Mouse (Mus musculus) intestine, embryonic 14.5 days (tissue): ENCODE data around the gene Actl11. TPM values are rescaled to one million over a fixed set of nuclear protein-coding genes. Genes with fewer than 3 reads are reported as not detected.

ENCODE experiments used
- ATAC-seq: fragments of 200-750 bp; cut with Nextera tagmentation; replicated peaks from 2 replicates; pipeline ENCODE4 v1.8.0; 2017; ENCODE audit warnings: low read depth, moderate number of reproducible peaks, moderate TSS enrichment, moderate library complexity; ENCODE audit not compliant: low FRiP score, low TSS enrichment
- DNase-seq: peaks from one replicate; pipeline ENCODE4 v3.0.0-alpha.2; 2018; ENCODE audit warnings: low spot score
- H3K27ac ChIP-seq: fragments of 300-500 bp; sonication (generic); 2 replicates; pipeline ENCODE4 v1.5.1; 2014; ENCODE audit warnings: low read depth, mild to moderate bottlenecking, control low read depth
- H3K27me3 ChIP-seq: fragments of 300-500 bp; sonication (generic); replicated peaks from 2 replicates; pipeline ENCODE4 v1.6.1; 2014; ENCODE audit warnings: low read length, control low read depth; ENCODE audit not compliant: control insufficient read depth, insufficient read depth
- H3K36me3 ChIP-seq: fragments of 300-500 bp; sonication (generic); 2 replicates; pipeline ENCODE4 v1.6.1; 2014; ENCODE audit warnings: low read length, control low read depth; ENCODE audit not compliant: control insufficient read depth, insufficient read depth
- H3K4me1 ChIP-seq: fragments of 300-500 bp; sonication (generic); replicated peaks from 2 replicates; pipeline ENCODE4 v1.6.1; 2014; ENCODE audit warnings: low read length, control low read depth, mixed read lengths; ENCODE audit not compliant: control insufficient read depth, insufficient read depth
- H3K4me2 ChIP-seq: fragments of 300-500 bp; sonication (generic); 2 replicates; pipeline ENCODE4 v1.6.1; 2014; ENCODE audit warnings: low read length
- H3K4me3 ChIP-seq: fragments of 300-500 bp; sonication (generic); 2 replicates; pipeline ENCODE4 v1.5.1; 2014; ENCODE audit warnings: low read depth, low read length, control low read depth, mixed read lengths
- H3K9ac ChIP-seq: fragments of 300-500 bp; sonication (generic); 2 replicates; pipeline ENCODE4 v1.6.1; 2014; ENCODE audit warnings: mild to moderate bottlenecking, low read length
- H3K9me3 ChIP-seq: fragments of 300-500 bp; sonication (generic); 2 replicates; pipeline ENCODE4 v1.6.1; 2016; ENCODE audit warnings: low read length, control low read depth; ENCODE audit not compliant: control insufficient read depth
- WGBS: fragments of 180-500 bp; shearing (Covaris S2); extraction: QIAGEN DNeasy Blood & Tissue Kit; methylation state at CpG from one replicate; pipeline ENCODE4 v1.1.7; 2014; 5-methylcytosine and 5-hydroxymethylcytosine counted together
- polyA plus RNA-seq: library from polyadenylated mRNA; unstranded; fragments of >200 nt; fragmentation: Nextera tagmentation; extraction: Ambion mirVana; gene quantifications from 2 replicates; pipeline ENCODE4 v1.2.1, GENCODE M21; 2014

Gene Actl11
- polyA plus RNA-seq, 1 experiment from 2014 or later: not detected

DNA sequence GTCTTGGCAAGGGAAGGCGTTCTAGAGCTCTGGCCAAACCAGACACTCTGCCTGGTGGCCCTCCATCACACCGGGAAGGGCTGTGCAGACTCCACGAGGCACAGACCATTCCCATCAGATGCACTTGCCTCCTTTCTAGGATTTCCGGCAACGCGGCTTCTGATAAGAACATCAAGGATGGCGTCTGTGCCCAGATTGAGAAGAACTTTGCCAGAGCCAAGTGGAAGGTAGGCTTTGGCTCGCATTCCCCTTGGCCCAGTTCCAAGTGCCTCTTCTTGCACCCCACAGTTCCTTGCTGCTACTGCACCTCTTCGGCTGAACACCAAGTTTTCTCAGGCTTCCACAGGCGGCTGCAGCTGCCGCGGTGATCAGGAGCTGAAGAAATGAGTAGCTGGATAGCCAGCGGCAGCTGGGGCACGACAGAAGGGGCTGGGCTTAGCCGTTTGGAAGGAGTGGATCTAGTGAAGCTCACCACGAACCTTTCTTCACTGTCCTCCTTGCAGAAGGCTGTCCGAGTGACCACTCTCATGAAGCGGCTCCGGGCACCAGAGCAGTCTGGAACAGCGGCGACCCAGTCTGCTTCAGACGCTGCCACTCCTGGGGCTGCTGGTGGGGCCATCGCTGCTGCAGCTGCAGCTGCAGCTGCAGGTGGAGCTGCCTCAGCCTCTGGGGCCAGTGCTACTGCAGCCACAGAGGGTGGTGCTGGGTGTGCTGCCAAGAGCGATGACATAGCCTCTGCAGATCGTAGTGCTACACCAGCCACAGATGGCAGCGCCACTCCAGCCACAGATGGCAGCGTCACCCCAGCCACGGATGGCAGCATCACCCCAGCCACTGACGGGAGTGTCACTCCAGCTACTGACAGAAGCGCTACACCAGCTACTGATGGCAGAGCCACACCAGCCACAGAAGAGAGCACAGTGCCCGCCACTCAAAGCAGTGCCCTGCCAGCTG is 19.2 kb downstream of the Actl11 start:
- ATAC-seq (no peak), DNase-seq (no peak)
- no peaks in the 10 kb centered on the region for H3K36me3 ChIP-seq
- no peak overlapping the region for H3K4me2 ChIP-seq
- H3K27ac ChIP-seq: no peak overlapping the region
- no peaks in the 10 kb centered on the region for H3K27me3 ChIP-seq
- H3K4me3 ChIP-seq: no peak overlapping the region
- H3K9me3 ChIP-seq: no peaks in the 10 kb centered on the region
- peaks cover 12% of the 10 kb centered on the region; the same call in 1 of the 2 replicates for H3K4me1 ChIP-seq
- WGBS: 88% methylated on average over 31 of the region's 31 CpGs
- H3K9ac ChIP-seq: no peak overlapping the region

- H3K4me1 ChIP-seq: peaks cover 12% of the 10 kb centered on the region; the same call in 1 of the 2 replicates
- no peak for DNase-seq
- no peaks in the 10 kb centered on the region for H3K36me3 ChIP-seq
- no peaks in the 10 kb centered on the region for H3K9me3 ChIP-seq
- H3K27me3 ChIP-seq: no peaks in the 10 kb centered on the region
- no peak overlapping the region for H3K9ac ChIP-seq
- no peak overlapping the region for H3K27ac ChIP-seq
- H3K4me2 ChIP-seq: no peak overlapping the region
- H3K4me3 ChIP-seq: no peak overlapping the region
- 81% methylated on average over 13 of the region's 13 CpGs for WGBS
- ATAC-seq: no peak
Measured at GRCm38 (mm10) chr9:107949184-107949921, 21.1 kb downstream of the Actl11 start.

DNA sequence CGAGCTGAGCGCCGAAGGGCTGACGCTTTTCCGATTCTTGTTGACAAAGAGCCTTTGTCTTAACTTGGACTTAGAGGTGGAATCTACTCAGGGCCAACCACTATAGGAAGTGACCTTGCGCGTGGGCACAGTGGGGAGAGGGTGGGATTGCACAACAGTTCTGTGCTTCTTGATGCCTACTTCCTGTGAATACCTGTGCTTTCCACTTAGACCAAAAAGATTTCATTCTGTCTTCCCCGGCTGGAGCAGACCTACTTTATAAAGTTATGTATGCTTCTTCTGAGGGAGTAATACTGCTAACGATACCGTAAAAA is 21.6 kb downstream of the Actl11 start, which contains the start of gene Traip:
TSS of gene Traip (plus strand) at position 215 of the 314 bp plus-strand sequence.
- Histone ChIP-seq H3K36me3 (no peaks in the 10 kb centered on the region), H3K27ac (peak within 1 kb of the TSS; percentile 61), H3K9ac (peak within 1 kb of the TSS; percentile 56), H3K4me1 (peaks cover 12% of the 10 kb centered on the region; the same call in 1 of the 2 replicates), H3K4me2 (peak within 1 kb of the TSS; percentile 64), H3K4me3 (peak within 1 kb of the TSS; percentile 66), H3K9me3 (no peaks in the 10 kb centered on the region), H3K27me3 (no peaks in the 10 kb centered on the region)
- no peak for ATAC-seq
- no peak for DNase-seq
- 92% methylated on average over 10 of the region's 10 CpGs for WGBS

GRCm38 (mm10) chr9:107950460-107951355 is 22.4 kb downstream of the Actl11 start:
- peak; percentile 89 for DNase-seq
- no peaks in the 10 kb centered on the region for H3K9me3 ChIP-seq
- H3K36me3 ChIP-seq: no peaks in the 10 kb centered on the region
- H3K9ac ChIP-seq: peak overlapping the region; percentile 56
- H3K4me1 ChIP-seq: peaks cover 12% of the 10 kb centered on the region; the same call in 1 of the 2 replicates
- WGBS: 11% methylated on average over 45 of the region's 45 CpGs
- H3K4me3 ChIP-seq: peak overlapping the region; percentile 66
- peak; percentile 93 for ATAC-seq
- no peaks in the 10 kb centered on the region for H3K27me3 ChIP-seq
- H3K4me2 ChIP-seq: peak overlapping the region; percentile 64
- peak overlapping the region; percentile 61 for H3K27ac ChIP-seq

- H3K9ac ChIP-seq: no peak overlapping the region
- H3K4me3 ChIP-seq: no peak overlapping the region
- no peak overlapping the region for H3K27ac ChIP-seq
- H3K4me2 ChIP-seq: no peak overlapping the region
- 78% methylated on average over 6 of the region's 6 CpGs for WGBS
- H3K4me1 ChIP-seq: peaks cover 10% of the 10 kb centered on the region; the same call in 1 of the 2 replicates
- ATAC-seq: no peak
- peaks cover 41% of the 10 kb centered on the region for H3K36me3 ChIP-seq
- no peaks in the 10 kb centered on the region for H3K9me3 ChIP-seq
- H3K27me3 ChIP-seq: no peaks in the 10 kb centered on the region
- no peak for DNase-seq
Measured at GRCm38 (mm10) chr9:107955613-107956289, 27.5 kb downstream of the Actl11 start.

GRCm38 (mm10) chr9:107957141-107957540 is 28.9 kb downstream of the Actl11 start:
- Histone ChIP-seq H3K27me3 (no peaks in the 10 kb centered on the region), H3K9ac (no peak overlapping the region), H3K4me2 (no peak overlapping the region), H3K36me3 (peaks cover 51% of the 10 kb centered on the region), H3K4me3 (no peak overlapping the region), H3K27ac (no peak overlapping the region), H3K4me1 (no peaks in the 10 kb centered on the region; the same call in 1 of the 2 replicates), H3K9me3 (no peaks in the 10 kb centered on the region)
- no peak for ATAC-seq
- 65% methylated on average over 6 of the region's 6 CpGs for WGBS
- DNase-seq: no peak

- H3K36me3 ChIP-seq: peaks cover 63% of the 10 kb centered on the region
- H3K4me1 ChIP-seq: no peaks in the 10 kb centered on the region
- WGBS: 46% methylated on average over 6 of the region's 6 CpGs
Measured at GRCm38 (mm10) chr9:107959896-107960295, 31.6 kb downstream of the Actl11 start.

More at GRCm38 (mm10) chr9:107959896-107960295, 31.6 kb downstream of the Actl11 start:
- Histone ChIP-seq H3K4me3 (no peak overlapping the region), H3K9me3 (no peaks in the 10 kb centered on the region), H3K27me3 (no peaks in the 10 kb centered on the region), H3K27ac (no peak overlapping the region), H3K4me2 (no peak overlapping the region), H3K9ac (no peak overlapping the region)
- no peak for ATAC-seq
- no peak for DNase-seq
